Mouse (Mus musculus) myocyte (in vitro differentiated cells): ENCODE measurements around the gene Tbrg4. TPM values are rescaled to one million over a fixed set of nuclear protein-coding genes. Genes with fewer than 3 reads are reported as not detected.
"Not testable (repeated sequence)": the region's sequence is repeated elsewhere in the genome, so short reads cannot be mapped to it uniquely, and the experiment has no call there.

ENCODE experiments used
- H3K27me3 ChIP-seq: one replicate; pipeline ENCODE4 v1.6.1; 2011; ENCODE audit not compliant: control insufficient read depth, insufficient read depth, insufficient read length
- H3K36me3 ChIP-seq: one replicate; pipeline ENCODE4 v1.6.1; 2011; ENCODE audit not compliant: control insufficient read depth, insufficient read depth
- H3K4me2 ChIP-seq: one replicate; pipeline ENCODE4 v1.6.1; 2011; ENCODE audit warnings: low read depth, control low read depth
- H3K4me3 ChIP-seq: one replicate; pipeline ENCODE4 v1.5.1; 2011; ENCODE audit warnings: mild to moderate bottlenecking, control low read depth, moderate library complexity
- H3K79me2 ChIP-seq: one replicate; pipeline ENCODE4 v1.6.1; 2011; ENCODE audit not compliant: control insufficient read depth, insufficient read depth
- H3ac ChIP-seq: one replicate; pipeline ENCODE4 v1.6.1; 2011; ENCODE audit not compliant: control insufficient read depth, insufficient read length
- CEBPB ChIP-seq: IDR thresholded peaks from 2 replicates; pipeline ENCODE4 v1.6.1; 2011; ENCODE audit warnings: mild to moderate bottlenecking, moderate library complexity; ENCODE audit not compliant: poor library complexity, insufficient read depth, severe bottlenecking
- E2F4 ChIP-seq: IDR thresholded peaks from one replicate; pipeline ENCODE4 v1.6.1; 2011; ENCODE audit warnings: mild to moderate bottlenecking, control low read depth, moderate library complexity; ENCODE audit not compliant: insufficient read depth
- MAX ChIP-seq: IDR thresholded peaks from one replicate; pipeline ENCODE4 v1.6.1; 2011; ENCODE audit warnings: low read depth, mild to moderate bottlenecking, control low read depth
- MYOD1 ChIP-seq, 3 experiments: IDR thresholded peaks; one replicate each; pipeline ENCODE4 v1.6.1; 2011; ENCODE audit warnings: control low read depth in 2 of 3, low read depth in 2 of 3, mild to moderate bottlenecking in 2 of 3, moderate library complexity in 1 of 3; ENCODE audit not compliant: insufficient read length in 2 of 3, control insufficient read depth in 1 of 3
- MYOG ChIP-seq, 3 experiments: IDR thresholded peaks; one replicate each; pipeline ENCODE4 v1.6.1; 2011; ENCODE audit warnings: control low read depth in 2 of 3, low read depth in 2 of 3, mild to moderate bottlenecking in 2 of 3; ENCODE audit not compliant: insufficient read length in 2 of 3, control insufficient read depth in 1 of 3, insufficient read depth in 1 of 3
- POLR2A ChIP-seq: IDR thresholded peaks from one replicate; pipeline ENCODE4 v1.6.1; 2011; ENCODE audit warnings: low read depth, mild to moderate bottlenecking, control low read depth, moderate library complexity; ENCODE audit not compliant: insufficient read length
- POLR2AphosphoS2 ChIP-seq: IDR thresholded peaks from one replicate; pipeline ENCODE4 v1.6.1; 2011; ENCODE audit warnings: low read depth, control low read depth; ENCODE audit not compliant: insufficient read length
- REST ChIP-seq: IDR thresholded peaks from one replicate; pipeline ENCODE4 v1.6.1; 2011; ENCODE audit warnings: mild to moderate bottlenecking, control low read depth, moderate library complexity; ENCODE audit not compliant: insufficient read depth, insufficient read length
- SRF ChIP-seq: IDR thresholded peaks from one replicate; pipeline ENCODE4 v1.6.1; 2011; ENCODE audit warnings: low read depth; ENCODE audit not compliant: control insufficient read depth, insufficient read length
- TCF12 ChIP-seq: IDR thresholded peaks from one replicate; pipeline ENCODE4 v1.6.1; 2011; ENCODE audit warnings: mild to moderate bottlenecking, control low read depth; ENCODE audit not compliant: poor library complexity, insufficient read depth, severe bottlenecking
- TCF3 ChIP-seq: IDR thresholded peaks from one replicate; pipeline ENCODE4 v1.6.1; 2011; ENCODE audit warnings: low read depth, control low read depth; ENCODE audit not compliant: insufficient read length
- USF1 ChIP-seq: IDR thresholded peaks from one replicate; pipeline ENCODE4 v1.6.1; 2011; ENCODE audit warnings: low read depth, mild to moderate bottlenecking, control low read depth, moderate library complexity
- polyA plus RNA-seq: library from polyadenylated mRNA; unstranded; fragments of >200 nt; fragmentation: generic; extraction: Trizol; gene quantifications from one replicate; pipeline ENCODE4 v1.2.1, GENCODE M21; 2012; ENCODE audit warnings: missing spikeins

Gene Tbrg4
- polyA plus RNA-seq, 1 experiment = 71.7 TPM

DNA sequence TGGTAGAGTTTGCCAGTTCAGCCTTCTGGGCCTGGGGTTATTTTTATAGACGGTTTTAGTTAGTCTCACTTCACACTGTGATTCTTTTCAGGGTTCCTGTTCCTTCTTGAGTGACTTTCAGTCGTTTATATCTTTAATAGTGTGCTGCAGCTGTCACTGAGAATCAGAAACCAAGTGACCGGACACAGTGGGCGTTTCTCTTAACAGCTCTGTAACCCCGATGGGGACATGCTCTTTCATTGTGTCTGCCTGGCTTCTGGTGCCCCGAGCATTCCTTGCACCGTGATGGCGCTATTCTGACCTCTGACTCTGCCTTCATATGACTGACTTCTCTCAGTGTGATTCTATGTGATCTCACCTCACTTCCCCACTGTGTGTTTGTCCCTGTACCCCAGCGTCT, 43.2 kb upstream of the Tbrg4 start:
- H3K36me3 ChIP-seq = no peaks in the 10 kb centered on the region
- no peaks in the 10 kb centered on the region for H3K79me2 ChIP-seq
- no peak for TF ChIP-seq USF1
- peak in 1 of 3 experiments; percentile 25 for TF ChIP-seq MYOD1 (IDR thresholded peaks at IDR 0.05; ENCODE audit: control insufficient read depth in 1 of 3, insufficient read length in 2 of 3, low read depth in 2 of 3)
- no peak for TF ChIP-seq REST
- H3K27me3 ChIP-seq = no peaks in the 10 kb centered on the region
- H3K4me3 ChIP-seq = no peak overlapping the region
- H3K4me2 ChIP-seq = no peak overlapping the region
- H3ac ChIP-seq = no peak overlapping the region

GRCm38 (mm10) chr11:6666634-6667033, 40.8 kb upstream of the Tbrg4 start:
- no peak overlapping the region for H3ac ChIP-seq
- H3K4me2 ChIP-seq = no peak overlapping the region
- TF ChIP-seq TCF12 (no peak), TCF3 (no peak), MYOG (IDR thresholded peaks at IDR 0.05; ENCODE audit: control insufficient read depth in 1 of 3, insufficient read depth in 1 of 3, insufficient read length in 2 of 3, low read depth in 2 of 3) (no peak), SRF (no peak), MAX (no peak), REST (no peak), POLR2AphosphoS2 (no peak), CEBPB (no peak), USF1 (no peak), MYOD1 (IDR thresholded peaks at IDR 0.05; ENCODE audit: control insufficient read depth in 1 of 3, insufficient read length in 2 of 3, low read depth in 2 of 3) (no peak), POLR2A (no peak), E2F4 (no peak)
- no peaks in the 10 kb centered on the region for H3K79me2 ChIP-seq
- H3K27me3 ChIP-seq = no peaks in the 10 kb centered on the region
- no peak overlapping the region for H3K4me3 ChIP-seq
- no peaks in the 10 kb centered on the region for H3K36me3 ChIP-seq

DNA sequence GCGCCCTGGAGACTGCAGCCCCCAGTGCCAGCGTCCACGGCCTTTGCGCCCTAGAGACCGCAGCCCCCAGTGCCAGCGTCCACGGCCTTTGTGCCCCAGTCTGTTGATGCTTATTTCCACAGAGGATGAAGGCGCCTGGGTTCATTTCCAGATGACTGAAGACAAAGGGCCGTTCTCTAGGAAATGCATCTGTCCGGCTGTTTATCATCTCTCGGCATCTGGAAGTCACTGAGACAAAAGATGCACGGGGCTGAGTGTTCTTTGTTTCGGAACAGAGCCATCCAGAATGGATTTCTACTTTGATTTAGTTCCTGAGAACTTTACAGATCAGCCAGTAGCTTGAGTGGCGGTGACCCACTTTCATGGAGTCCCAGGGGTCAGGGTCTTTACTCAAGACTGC, 35.3 kb upstream of the Tbrg4 start:
- TF ChIP-seq TCF3 (no peak), POLR2AphosphoS2 (no peak), SRF (no peak), USF1 (no peak), E2F4 (no peak), MYOG (IDR thresholded peaks at IDR 0.05; ENCODE audit: control insufficient read depth in 1 of 3, insufficient read depth in 1 of 3, insufficient read length in 2 of 3, low read depth in 2 of 3) (no peak), REST (no peak), CEBPB (no peak)
- Histone ChIP-seq H3K79me2 (no peaks in the 10 kb centered on the region), H3K27me3 (peaks cover 14% of the 10 kb centered on the region), H3K4me2 (no peak overlapping the region), H3K36me3 (no peaks in the 10 kb centered on the region), H3K4me3 (no peak overlapping the region), H3ac (no peak overlapping the region)

GRCm38 (mm10) chr11:6658271-6658670, 32.4 kb upstream of the Tbrg4 start, which contains the start of gene Ramp3:
Ramp3 (plus strand) TSS chr11:6658521.
- Histone ChIP-seq H3K4me3 (no peak within 1 kb of the TSS), H3K27me3 (peaks cover 23% of the 10 kb centered on the region), H3K4me2 (no peak within 1 kb of the TSS), H3K79me2 (no peaks in the 10 kb centered on the region), H3K36me3 (no peaks in the 10 kb centered on the region), H3ac (no peak within 1 kb of the TSS)
- no peak for TF ChIP-seq SRF
- TF ChIP-seq TCF3 = no peak
- no peak for TF ChIP-seq MYOG (IDR thresholded peaks at IDR 0.05; ENCODE audit: control insufficient read depth in 1 of 3, insufficient read depth in 1 of 3, insufficient read length in 2 of 3, low read depth in 2 of 3)
- TF ChIP-seq POLR2A = no peak
- TF ChIP-seq MYOD1 (IDR thresholded peaks at IDR 0.05; ENCODE audit: control insufficient read depth in 1 of 3, insufficient read length in 2 of 3, low read depth in 2 of 3) = no peak
- TF ChIP-seq E2F4 = no peak
- no peak for TF ChIP-seq USF1
- TF ChIP-seq TCF12 = no peak
- no peak for TF ChIP-seq REST
- TF ChIP-seq CEBPB = no peak

DNA sequence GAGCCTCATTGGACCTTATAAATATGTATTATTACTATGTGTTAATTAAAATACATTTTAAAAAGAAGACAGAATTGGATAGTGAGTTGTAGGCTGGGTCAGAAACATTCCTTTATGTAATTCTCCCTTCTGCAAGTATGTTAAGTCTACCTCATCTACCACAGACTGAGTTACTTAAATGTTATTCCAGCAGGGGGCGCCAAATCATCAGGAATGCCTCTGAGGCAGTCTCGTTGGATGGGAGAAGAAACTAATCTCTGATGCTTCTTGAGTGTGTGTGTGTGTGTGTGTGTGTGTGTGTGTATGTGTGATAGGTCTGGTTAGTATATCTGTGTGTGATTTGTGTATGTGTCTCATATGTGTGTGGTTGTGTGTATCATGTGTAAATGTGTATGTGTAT, 29.0 kb upstream of the Tbrg4 start:
- H3K27me3 ChIP-seq = peaks cover 28% of the 10 kb centered on the region
- H3K4me3 ChIP-seq = no peak overlapping the region
- no peak overlapping the region for H3K4me2 ChIP-seq
- H3K79me2 ChIP-seq = no peaks in the 10 kb centered on the region
- no peaks in the 10 kb centered on the region for H3K36me3 ChIP-seq
- no peak for TF ChIP-seq MAX
- no peak for TF ChIP-seq E2F4
- no peak for TF ChIP-seq MYOD1 (IDR thresholded peaks at IDR 0.05; ENCODE audit: control insufficient read depth in 1 of 3, insufficient read length in 2 of 3, low read depth in 2 of 3)
- no peak for TF ChIP-seq REST
- TF ChIP-seq TCF3 = no peak
- H3ac ChIP-seq = no peak overlapping the region

GRCm38 (mm10) chr11:6652978-6653377, 27.1 kb upstream of the Tbrg4 start:
- H3K27me3 ChIP-seq = peaks cover 23% of the 10 kb centered on the region
- H3K36me3 ChIP-seq, H3K4me3 ChIP-seq, H3K4me2 ChIP-seq, H3K79me2 ChIP-seq, H3ac ChIP-seq: not testable (repeated sequence)
